Mouse (Mus musculus) ES-E14 (cell line): ENCODE measurements around the gene Kiss1r. TPM values are rescaled to one million over a fixed set of nuclear protein-coding genes. Genes with fewer than 3 reads are reported as not detected.

ENCODE experiments used
- DNase-seq: peaks from one replicate; pipeline ENCODE4 v3.0.0-alpha.2; 2013; ENCODE audit warnings: low read depth, low spot score
- H3K27ac ChIP-seq: 2 replicates; pipeline ENCODE4 v1.5.1; 2012; ENCODE audit warnings: low read depth, mild to moderate bottlenecking, low read length, moderate library complexity, mixed read lengths; ENCODE audit not compliant: poor library complexity, insufficient read depth, severe bottlenecking
- H3K36me3 ChIP-seq: 2 replicates; pipeline ENCODE4 v1.6.1; 2012; ENCODE audit warnings: mild to moderate bottlenecking, low read length, moderate library complexity, mixed read lengths; ENCODE audit not compliant: control insufficient read depth, poor library complexity, insufficient read depth, severe bottlenecking
- H3K4me1 ChIP-seq, 2 experiments: fragments of 150-350 bp in 1 of 2; sonication (generic) in 1 of 2; 2 replicates each; pipeline ENCODE4 v1.6.1; 2012; ENCODE audit warnings: low read length in 2 of 2, mild to moderate bottlenecking in 1 of 2, mixed read lengths in 1 of 2; ENCODE audit not compliant: control insufficient read depth in 2 of 2, insufficient read depth in 2 of 2, poor library complexity in 1 of 2
- H3K4me3 ChIP-seq, 2 experiments: fragments of 150-350 bp in 1 of 2; sonication (generic) in 1 of 2; 2 replicates each; pipeline ENCODE4 v1.5.1; 2012; ENCODE audit warnings: low read length in 2 of 2, low read depth in 1 of 2, mild to moderate bottlenecking in 1 of 2, mixed read lengths in 1 of 2; ENCODE audit not compliant: insufficient read depth in 1 of 2, poor library complexity in 1 of 2, severe bottlenecking in 1 of 2
- H3K9ac ChIP-seq: 2 replicates; pipeline ENCODE4 v1.6.1; 2012; ENCODE audit warnings: low read depth, mild to moderate bottlenecking, low read length, mixed read lengths; ENCODE audit not compliant: poor library complexity, insufficient read depth, severe bottlenecking
- H3K9me3 ChIP-seq: fragments of 150-350 bp; sonication (generic); 2 replicates; pipeline ENCODE4 v1.6.1; 2012; ENCODE audit warnings: low read depth, mild to moderate bottlenecking, low read length; ENCODE audit not compliant: control insufficient read depth, insufficient read depth
- CHD2 ChIP-seq: IDR thresholded peaks from 2 replicates; pipeline ENCODE4 v1.6.1; 2014; ENCODE audit warnings: mild to moderate bottlenecking, low read depth, low read length, inconsistent platforms
- HCFC1 ChIP-seq: IDR thresholded peaks from 2 replicates; pipeline ENCODE4 v1.6.1; 2012; ENCODE audit warnings: low read length, inconsistent platforms, borderline replicate concordance; ENCODE audit not compliant: insufficient read depth
- MAFK ChIP-seq: IDR thresholded peaks from 2 replicates; pipeline ENCODE4 v1.6.1; 2014; ENCODE audit warnings: mild to moderate bottlenecking, low read depth, low read length, inconsistent platforms; ENCODE audit not compliant: insufficient read depth
- ZC3H11A ChIP-seq: IDR thresholded peaks from 2 replicates; pipeline ENCODE4 v1.6.1; 2012; ENCODE audit warnings: low read depth, mild to moderate bottlenecking, inconsistent platforms, low read length, borderline replicate concordance
- ZNF384 ChIP-seq: IDR thresholded peaks from 2 replicates; pipeline ENCODE4 v1.6.1; 2012; ENCODE audit warnings: low read depth, low read length, inconsistent platforms
- in situ Hi-C, 2 experiments: fragments of 600-800 bp; cut with MboI; formaldehyde crosslinking; loops; one replicate each; pipeline ENCODE4 v1.15.1; 2025; ENCODE audit warnings: low sequenced_read_pairs in 2 of 2, inconsistent platforms in 1 of 2; ENCODE audit not compliant: unreplicated experiment in 2 of 2
- total RNA-seq: library from RNA; depleted of rRNA; stranded (reverse); fragments of 300-350 nt; gene quantifications from 2 replicates; pipeline ENCODE4 v1.2.3, GENCODE M21; 2012

Kiss1r gene
- total RNA-seq, 1 experiment: 0.85 TPM

GRCm38 (mm10) chr10:79934794-79935569 is 18.2 kb downstream of the Kiss1r start:
- DNase-seq: no peak
- Histone ChIP-seq H3K36me3 (no peaks in the 10 kb centered on the region), H3K27ac (no peak overlapping the region), H3K9ac (no peak overlapping the region), H3K4me1 (peaks cover 0 to 1% of the 10 kb centered on the region in 2 experiments; a peak in 1 of 4 replicates), H3K4me3 (no peak overlapping the region; a peak in 1 of 4 replicates), H3K9me3 (no peaks in the 10 kb centered on the region)
- no peak for TF ChIP-seq HCFC1
- no peak for TF ChIP-seq ZNF384
- TF ChIP-seq CHD2: no peak
- no peak for TF ChIP-seq MAFK
- no peak for TF ChIP-seq ZC3H11A
- in situ Hi-C loops: no loop called here

GRCm38 (mm10) chr10:79936284-79936910 is 19.6 kb downstream of the Kiss1r start:
- no peak overlapping the region for H3K4me3 ChIP-seq
- no peaks in the 10 kb centered on the region for H3K9me3 ChIP-seq
- H3K9ac ChIP-seq: no peak overlapping the region
- DNase-seq: no peak
- H3K27ac ChIP-seq: no peak overlapping the region
- in situ Hi-C loops: no loop called here
- H3K4me1 ChIP-seq: peaks cover 0 to 1% of the 10 kb centered on the region in 2 experiments; a peak in 1 of 4 replicates
- no peak for TF ChIP-seq MAFK
- no peak for TF ChIP-seq ZC3H11A
- TF ChIP-seq ZNF384: no peak
- no peak for TF ChIP-seq CHD2
- TF ChIP-seq HCFC1: no peak
- H3K36me3 ChIP-seq: no peaks in the 10 kb centered on the region

DNA sequence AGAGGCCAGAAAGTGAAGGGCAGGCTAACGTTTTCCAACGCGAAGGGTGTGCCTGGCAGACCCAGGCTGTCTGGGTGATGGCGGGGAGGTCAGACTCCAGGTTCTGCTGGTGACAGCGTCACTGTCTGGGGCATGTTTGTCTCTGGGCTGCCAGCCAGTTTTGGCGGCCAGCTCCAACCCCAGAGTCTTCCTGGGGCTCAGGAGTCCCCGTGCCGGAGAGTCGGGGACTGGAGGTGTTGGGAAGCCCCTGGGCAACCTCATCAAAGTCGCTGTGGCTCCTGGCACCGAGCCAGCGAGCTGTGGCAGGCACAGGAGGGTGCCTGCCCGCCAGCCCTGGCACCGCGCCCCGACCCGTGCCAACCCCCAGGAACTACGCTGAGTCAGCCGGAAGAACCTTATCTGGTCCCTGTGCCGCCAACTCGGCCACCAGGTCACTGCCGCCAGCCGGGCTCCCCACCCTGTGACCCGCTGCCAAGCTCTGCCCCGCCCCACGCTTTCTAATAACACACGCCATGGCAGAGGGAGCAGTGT is 20.2 kb downstream of the Kiss1r start:
- no peaks in the 10 kb centered on the region for H3K36me3 ChIP-seq
- peak overlapping the region; percentile 24 to 36; a peak in 2 of 4 replicates for H3K4me3 ChIP-seq
- no peak overlapping the region for H3K27ac ChIP-seq
- peaks cover 0 to 1% of the 10 kb centered on the region in 2 experiments; a peak in 1 of 4 replicates for H3K4me1 ChIP-seq
- TF ChIP-seq HCFC1 (no peak), ZNF384 (no peak), CHD2 (no peak), ZC3H11A (no peak), MAFK (no peak)
- in situ Hi-C loops: no loop called here
- no peak for DNase-seq
- H3K9ac ChIP-seq: no peak overlapping the region
- no peaks in the 10 kb centered on the region for H3K9me3 ChIP-seq

GRCm38 (mm10) chr10:79937775-79938526 is 21.2 kb downstream of the Kiss1r start:
- H3K27ac ChIP-seq: no peak overlapping the region
- H3K9me3 ChIP-seq: no peaks in the 10 kb centered on the region
- no peak for DNase-seq
- H3K4me1 ChIP-seq: peaks cover 0 to 1% of the 10 kb centered on the region in 2 experiments; a peak in 1 of 4 replicates
- no peaks in the 10 kb centered on the region for H3K36me3 ChIP-seq
- no peak overlapping the region for H3K4me3 ChIP-seq
- no peak overlapping the region for H3K9ac ChIP-seq
- TF ChIP-seq ZNF384: no peak
- TF ChIP-seq MAFK: no peak
- no peak for TF ChIP-seq CHD2
- no peak for TF ChIP-seq HCFC1
- no peak for TF ChIP-seq ZC3H11A
- in situ Hi-C loops: no loop called here
